Mouse (Mus musculus): ENCODE results near the gene Slc29a1. TPM values are rescaled to one million over a fixed set of nuclear protein-coding genes. Genes with fewer than 3 reads are reported as not detected.
A peak's percentile ranks its signal among the peaks of the same experiment; 100 is the strongest.

Gene Slc29a1
- total RNA-seq, 2 experiments from 2014 or later = 19.0 to 19.9 TPM

GRCm38 (mm10) chr17:45555452-45556106, 43.8 kb downstream of the Slc29a1 start, which contains the start of gene Nfkbie:
Nfkbie (plus strand) TSS chr17:45555703.
- DNase-seq (ENCODE audit: extremely low spot score in 1 of 2, low spot score in 1 of 2) = peak; percentile 74 to 77

GRCm38 (mm10) chr17:45554420-45554819, 45.0 kb downstream of the Slc29a1 start:
- no peak for DNase-seq (ENCODE audit: extremely low spot score in 1 of 2, low spot score in 1 of 2)

GRCm38 (mm10) chr17:45553065-45553464, 46.3 kb downstream of the Slc29a1 start:
- no peak for DNase-seq (ENCODE audit: extremely low spot score in 1 of 2, low spot score in 1 of 2)

DNA sequence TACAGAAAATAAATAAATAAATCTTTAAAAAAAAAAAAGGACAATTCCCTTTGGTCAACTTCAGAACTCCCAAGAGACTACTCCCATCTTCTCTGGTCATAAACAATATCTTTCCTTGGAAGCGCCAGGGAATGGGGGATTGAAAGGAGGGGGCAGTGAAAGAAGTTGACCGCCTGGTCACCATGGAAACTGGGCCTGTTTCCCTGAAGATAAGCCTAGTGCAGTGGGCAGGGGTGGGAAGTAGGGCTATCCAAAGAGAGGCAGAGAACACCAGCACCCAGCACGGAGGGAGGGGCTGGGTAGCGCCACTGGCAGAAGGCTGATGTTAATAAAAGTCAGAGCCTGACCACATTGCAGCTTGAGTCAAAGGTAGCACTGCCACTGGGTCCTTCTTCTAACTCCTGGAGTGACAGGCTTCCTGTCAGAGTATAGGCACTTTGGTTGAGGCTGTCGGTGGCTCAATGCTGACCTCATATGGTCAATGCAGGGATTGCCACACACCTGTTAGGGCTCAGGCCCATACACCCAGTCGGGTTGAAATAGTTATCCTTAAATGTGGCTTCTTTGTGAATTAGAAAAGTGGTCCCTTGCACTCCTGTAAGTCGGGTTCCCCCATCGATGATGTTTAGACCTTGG, 47.5 kb downstream of the Slc29a1 start:
- peak; percentile 74 to 84 for DNase-seq (ENCODE audit: extremely low spot score in 1 of 2, low spot score in 1 of 2)

DNA sequence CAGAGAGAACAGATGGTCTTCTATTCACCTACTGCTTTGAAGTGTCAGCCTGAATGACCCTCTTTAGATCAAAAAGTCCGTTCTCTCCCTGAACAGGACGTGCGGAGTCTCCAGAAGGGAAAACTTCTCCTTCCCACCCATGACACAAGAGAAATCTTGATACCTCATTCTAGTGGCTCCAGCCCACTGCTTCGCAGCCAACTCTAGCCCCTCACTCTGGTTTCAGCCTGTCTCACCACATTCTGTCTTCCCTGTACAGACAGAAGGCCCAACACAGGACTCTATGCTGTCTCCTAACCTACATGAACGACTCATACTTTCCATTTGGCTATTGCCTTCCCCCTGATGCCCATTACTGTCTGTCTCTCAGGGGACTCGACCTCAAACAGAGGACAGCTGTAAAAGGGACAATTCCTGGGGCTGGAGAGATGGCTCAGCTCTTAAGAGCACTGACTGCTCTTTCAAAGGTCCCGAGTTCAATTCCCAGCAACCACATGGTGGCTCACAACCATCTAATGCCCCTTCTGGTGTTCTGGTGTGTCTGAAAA, 48.1 kb downstream of the Slc29a1 start:
- DNase-seq (ENCODE audit: extremely low spot score in 1 of 2, low spot score in 1 of 2) = no peak

DNA sequence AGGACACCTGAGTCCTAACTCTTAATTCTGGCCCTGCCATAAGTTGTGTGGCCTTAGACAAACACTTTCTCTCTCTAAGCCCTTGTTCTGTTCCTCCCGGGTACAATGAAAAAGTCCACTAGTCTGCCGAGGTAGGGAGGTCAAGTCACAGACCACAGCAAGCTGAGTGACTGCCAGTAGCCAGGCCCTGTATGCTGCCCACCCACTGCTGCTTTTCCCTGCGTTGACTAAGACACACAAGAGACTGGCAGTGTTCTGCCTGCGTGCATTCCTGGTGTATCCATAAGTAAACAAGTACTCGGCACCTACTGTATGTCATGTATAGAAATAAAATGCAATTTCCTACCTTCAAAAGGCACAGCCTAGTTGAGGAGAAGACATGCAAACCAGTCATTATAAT, 49.2 kb downstream of the Slc29a1 start:
- DNase-seq (ENCODE audit: extremely low spot score in 1 of 2, low spot score in 1 of 2) = no peak

GRCm38 (mm10) chr17:45549617-45550181, 49.7 kb downstream of the Slc29a1 start, which contains the start of gene Tmem151b:
Tmem151b (minus strand) TSS chr17:45549677.
- peak in 1 of 2 experiments; percentile 63 for DNase-seq (ENCODE audit: extremely low spot score in 1 of 2, low spot score in 1 of 2)

DNA sequence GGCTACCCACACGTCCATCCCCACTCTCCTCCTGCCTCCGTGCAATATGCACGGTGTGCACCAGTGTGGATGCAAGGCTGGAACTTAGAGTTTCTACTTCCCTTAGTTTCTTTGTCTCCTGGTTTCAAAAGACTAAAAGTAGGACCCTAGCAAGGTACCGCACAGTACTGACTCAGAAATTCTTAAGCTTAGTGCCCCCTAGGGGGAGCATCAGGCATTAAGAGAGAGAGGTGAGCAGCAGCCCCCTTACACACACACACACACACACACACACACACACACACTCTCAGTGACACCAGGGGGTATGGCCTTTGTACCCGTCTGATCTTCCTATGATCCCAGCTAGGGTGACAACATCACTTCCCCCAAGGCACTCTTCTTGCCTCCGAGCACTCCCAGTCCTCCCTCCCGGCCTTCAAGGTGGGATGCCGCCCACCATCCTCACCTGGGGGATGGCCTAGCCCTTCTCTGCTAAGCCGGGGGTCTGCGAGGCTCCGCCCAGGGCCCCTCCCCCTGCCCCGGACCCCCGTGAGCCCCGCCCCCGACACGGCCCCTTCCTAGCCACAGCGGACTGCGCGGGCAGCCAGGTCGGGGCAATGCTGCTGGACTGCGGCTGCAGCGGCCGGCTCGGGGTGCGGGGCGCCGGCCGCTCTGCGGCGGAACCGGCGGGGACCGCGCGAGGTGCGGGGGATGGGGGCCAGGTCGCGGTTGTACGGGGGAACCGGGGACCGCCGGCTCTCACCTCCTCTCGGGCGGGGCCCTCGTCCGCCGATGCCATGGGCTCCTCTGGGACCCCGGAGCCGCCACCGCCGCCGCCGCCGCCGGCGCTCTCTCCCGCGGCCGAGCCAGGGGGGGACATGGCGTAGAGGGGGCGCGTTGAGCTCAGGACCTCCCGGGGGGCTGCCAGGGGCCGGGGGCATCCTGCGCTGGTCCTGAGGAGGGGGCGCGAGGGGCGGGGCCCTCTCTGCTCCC, 50.6 kb downstream of the Slc29a1 start:
- peak in 1 of 2 experiments; percentile 51 for DNase-seq (ENCODE audit: extremely low spot score in 1 of 2, low spot score in 1 of 2)

DNA sequence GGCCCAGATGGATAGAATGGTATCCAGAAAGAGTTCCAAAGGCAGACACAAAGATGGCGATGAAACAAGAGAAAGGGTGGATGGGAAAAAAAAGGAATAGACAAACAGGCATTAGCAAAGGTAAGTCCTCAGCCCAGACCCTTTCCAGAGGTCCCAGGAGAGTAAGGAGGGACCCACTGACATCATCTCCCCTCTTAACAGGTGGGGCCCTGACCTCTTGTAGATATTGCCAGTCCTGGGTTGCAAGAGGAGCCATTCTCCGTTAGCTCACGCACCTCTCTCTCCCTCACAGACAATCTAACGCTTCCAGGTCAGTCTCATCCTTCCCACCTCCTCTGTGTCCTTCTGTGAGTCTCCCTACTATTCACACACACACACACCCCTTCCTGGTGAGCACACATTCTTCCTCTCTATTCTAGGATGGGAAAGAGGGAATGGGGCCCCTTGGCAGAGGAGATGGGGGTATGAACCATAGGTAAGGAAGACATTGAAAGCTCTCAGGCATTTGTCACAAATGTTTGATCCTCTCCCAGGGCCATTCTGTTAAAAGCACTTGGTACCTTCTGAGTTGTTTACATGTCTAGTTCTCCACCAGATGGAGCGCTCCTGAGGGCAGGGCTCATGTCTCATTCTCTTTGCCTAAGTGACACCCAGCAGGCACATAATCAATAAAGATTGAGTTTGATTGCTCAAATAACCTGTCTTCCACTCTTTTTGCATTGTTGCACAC, 51.8 kb downstream of the Slc29a1 start:
- no peak for DNase-seq (ENCODE audit: extremely low spot score in 1 of 2, low spot score in 1 of 2)

GRCm38 (mm10) chr17:45546941-45547340, 52.5 kb downstream of the Slc29a1 start:
- no peak for DNase-seq (ENCODE audit: extremely low spot score in 1 of 2, low spot score in 1 of 2)

- no peak for DNase-seq (ENCODE audit: extremely low spot score in 1 of 2, low spot score in 1 of 2)
Observed at GRCm38 (mm10) chr17:45545278-45545961, 54.0 kb downstream of the Slc29a1 start.

DNA sequence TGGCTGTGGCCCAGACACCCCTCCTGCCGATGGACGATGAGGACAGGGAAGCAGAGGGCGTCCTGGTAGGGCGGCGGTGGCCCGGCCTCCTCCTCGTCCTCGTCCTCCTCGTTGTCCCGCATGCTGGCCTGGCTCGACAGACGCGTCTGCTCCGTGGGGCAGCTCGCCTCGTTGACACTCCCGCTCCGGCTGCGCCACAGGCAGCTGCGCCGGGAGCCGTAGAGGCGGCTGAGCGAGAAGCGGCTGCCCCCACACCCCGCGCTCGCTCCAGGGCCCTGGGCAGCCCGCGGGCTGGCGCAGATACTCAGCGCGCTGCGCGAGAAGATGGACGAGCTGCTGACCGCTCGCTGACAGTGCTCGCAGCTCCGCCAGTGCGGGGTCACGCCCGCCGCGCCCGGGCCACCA, 54.5 kb downstream of the Slc29a1 start:
- no peak for DNase-seq (ENCODE audit: extremely low spot score in 1 of 2, low spot score in 1 of 2)

DNA sequence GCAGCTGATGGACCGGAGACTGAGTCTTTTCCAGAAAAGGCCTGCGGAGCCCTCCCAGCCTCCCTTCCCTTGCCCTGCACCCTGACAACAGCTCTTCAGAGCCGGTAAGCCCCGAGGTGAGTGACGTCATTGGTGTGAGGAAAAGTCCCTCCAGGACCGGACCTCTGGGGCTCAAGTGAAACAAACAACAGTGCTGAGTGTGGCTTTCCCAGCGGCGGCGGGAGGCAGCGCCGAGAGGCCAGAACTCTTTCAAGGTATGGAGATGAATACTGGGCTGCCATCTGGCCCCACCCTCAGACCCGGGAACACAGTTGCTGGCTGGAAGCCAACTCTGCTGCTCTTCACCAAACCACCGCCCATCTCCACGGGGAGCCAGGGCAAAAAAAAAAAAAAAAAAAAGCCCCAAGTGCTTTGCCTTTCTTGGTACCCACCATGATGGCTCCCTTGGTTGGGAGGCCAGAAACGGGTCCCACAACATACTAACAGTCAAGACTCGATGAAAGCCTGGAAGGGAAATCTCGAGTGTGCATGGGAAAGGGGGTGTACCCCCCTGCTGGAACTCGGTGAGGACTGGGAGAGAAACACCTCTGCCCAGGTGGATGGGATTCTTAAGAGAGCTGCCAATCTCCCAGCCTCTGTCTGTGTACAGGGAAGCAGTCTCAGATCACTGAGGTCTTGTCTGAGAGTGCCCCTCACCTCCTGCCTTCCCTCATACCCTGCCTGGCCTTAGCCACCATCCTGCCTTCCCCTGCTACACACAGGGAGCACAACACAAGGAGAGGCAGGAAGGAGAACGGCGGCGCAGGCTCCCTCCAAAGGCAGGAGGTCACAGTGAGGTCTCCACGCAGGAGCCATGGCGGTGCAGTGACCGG, 55.2 kb downstream of the Slc29a1 start:
- no peak for DNase-seq (ENCODE audit: extremely low spot score in 1 of 2, low spot score in 1 of 2)

DNA sequence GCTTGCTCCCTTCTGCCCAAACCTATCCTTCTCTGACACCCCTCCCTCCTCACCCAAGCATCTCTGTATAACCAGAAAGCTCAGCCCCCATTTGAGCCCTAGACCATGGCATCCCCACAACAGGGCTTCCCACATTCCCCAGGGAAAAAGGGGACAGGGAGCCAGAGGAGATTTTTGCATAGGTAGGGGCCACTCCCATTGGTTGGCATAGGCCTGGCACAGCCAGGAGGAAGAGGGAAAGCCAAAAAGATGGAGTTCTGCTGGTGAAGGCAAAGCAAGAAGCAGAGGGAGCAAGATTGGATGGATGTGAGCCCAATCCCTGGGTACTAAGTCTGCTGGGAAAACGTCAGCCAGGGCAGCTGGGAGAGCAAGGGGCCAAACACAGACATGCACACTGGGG, 56.3 kb downstream of the Slc29a1 start:
- DNase-seq (ENCODE audit: extremely low spot score in 1 of 2, low spot score in 1 of 2) = no peak

- no peak for DNase-seq (ENCODE audit: extremely low spot score in 1 of 2, low spot score in 1 of 2)
Observed at GRCm38 (mm10) chr17:45542705-45543104, 56.7 kb downstream of the Slc29a1 start.

GRCm38 (mm10) chr17:45542129-45542528, 57.3 kb downstream of the Slc29a1 start:
- no peak for DNase-seq (ENCODE audit: extremely low spot score in 1 of 2, low spot score in 1 of 2)

DNA sequence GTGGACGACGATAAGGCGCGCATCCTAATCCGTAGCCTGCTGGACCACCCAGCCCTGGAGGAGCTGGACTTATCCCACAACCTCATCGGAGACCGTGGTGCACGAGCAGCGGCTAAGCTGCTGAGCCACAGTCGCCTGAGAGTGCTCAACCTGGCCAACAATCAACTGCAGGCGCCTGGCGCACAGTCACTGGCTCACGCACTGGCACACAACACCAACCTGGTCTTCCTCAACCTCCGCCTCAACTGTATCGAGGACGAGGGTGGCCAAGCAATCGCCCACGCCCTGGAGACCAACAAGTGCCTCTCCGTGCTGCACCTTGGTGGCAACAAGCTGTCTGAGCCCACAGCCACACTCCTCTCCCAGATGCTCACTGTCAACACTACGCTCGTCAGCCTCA, 59.7 kb downstream of the Slc29a1 start:
- DNase-seq (ENCODE audit: extremely low spot score in 1 of 2, low spot score in 1 of 2) = no peak

- no peak for DNase-seq (ENCODE audit: extremely low spot score in 1 of 2, low spot score in 1 of 2)
Observed at GRCm38 (mm10) chr17:45538394-45538793, 61.0 kb downstream of the Slc29a1 start.

All from layer of hippocampus, postnatal 25 days (tissue).